Comparison of ENCODE assay signal across 8 mouse cellular contexts in genomic region chr8:3587391-3588257, GRCm38 (mm10). TPM values are rescaled to one million over a fixed set of nuclear protein-coding genes. Genes with fewer than 3 reads are reported as not detected.
DNase-seq lines count a peak whose midpoint lies in the region; ATAC-seq and TF ChIP-seq lines count a peak whose summit lies in the region.

No protein-coding gene starts in this region.

- no peak for TF ChIP-seq EP300 in liver, embryonic 14.5 days (IDR thresholded peaks at IDR 0.05; ENCODE audit: low read depth)

- no peak for TF ChIP-seq POLR2A in thymus, adult 2 months (IDR thresholded peaks at IDR 0.05; ENCODE audit: control insufficient read depth, extremely low read depth, insufficient read depth, low read length, poor library complexity)

- H3K27me3 ChIP-seq in thymus, adult 2 months (ENCODE audit: control insufficient read depth, insufficient read depth, low read length) = peaks cover 10% of the 10 kb centered on the region
- peaks cover 14% of the 10 kb centered on the region for H3K27me3 ChIP-seq in heart, embryonic 14.5 days (ENCODE audit: control insufficient read depth, insufficient read depth, low read length)
- H3K27me3 ChIP-seq in liver, embryonic 14.5 days (ENCODE audit: control insufficient read depth, insufficient read depth, low read length) = no peaks in the 10 kb centered on the region; the same call in 1 of the 2 replicates
- H3K27me3 ChIP-seq in neural tube, embryonic 12.5 days (replicated peaks) = no peaks in the 10 kb centered on the region

- ATAC-seq in heart, embryonic 14.5 days (ENCODE audit: insufficient number of reproducible peaks, insufficient read depth, low FRiP score, low read depth) = 0 out of 2 replicates have a peak, but pooled peaks have one; percentile 18
- peak; percentile 73 for ATAC-seq in liver, embryonic 14.5 days (ENCODE audit: insufficient read depth)
- peak; percentile 78 for ATAC-seq in neural tube, embryonic 12.5 days (ENCODE audit: low FRiP score, low read depth)

- DNase-seq in thymus, adult 2 months = no peak
- DNase-seq in thymus, adult 18-20 months = no peak
- DNase-seq in cerebellum, postnatal 36 days = peak; percentile 71 to 76
- peak; percentile 82 for DNase-seq in kidney, postnatal 10 days
- peak in 1 of 3 experiments; percentile 39 for DNase-seq in liver, embryonic 14.5 days (ENCODE audit: low read depth in 3 of 3, low spot score in 3 of 3)
- DNase-seq in urinary bladder, postnatal 14 days (ENCODE audit: low spot score) = peak; percentile 79

- H3K4me2 ChIP-seq in heart, embryonic 14.5 days (ENCODE audit: low read length) = peak overlapping the region; percentile 99
- H3K4me2 ChIP-seq in liver, embryonic 14.5 days (ENCODE audit: low read depth) = peak overlapping the region; percentile 85
- H3K4me2 ChIP-seq in neural tube, embryonic 12.5 days (replicated peaks) = peak overlapping the region; percentile 90

- no peaks in the 10 kb centered on the region for H3K36me3 ChIP-seq in thymus, adult 2 months (ENCODE audit: control insufficient read depth, insufficient read depth, low read length)
- no peaks in the 10 kb centered on the region for H3K36me3 ChIP-seq in heart, embryonic 14.5 days (ENCODE audit: control insufficient read depth, insufficient read depth, low read length)
- H3K36me3 ChIP-seq in liver, embryonic 14.5 days (replicated peaks; ENCODE audit: control insufficient read depth, insufficient read depth, low read depth) = no peaks in the 10 kb centered on the region
- H3K36me3 ChIP-seq in neural tube, embryonic 12.5 days = no peaks in the 10 kb centered on the region

- H3K9me3 ChIP-seq in heart, embryonic 14.5 days (ENCODE audit: control insufficient read depth, low read length) = no peaks in the 10 kb centered on the region
- H3K9me3 ChIP-seq in liver, embryonic 14.5 days (ENCODE audit: control insufficient read depth, low read length) = no peaks in the 10 kb centered on the region
- H3K9me3 ChIP-seq in neural tube, embryonic 12.5 days = no peaks in the 10 kb centered on the region

- no peak for TF ChIP-seq CTCF in thymus, adult 2 months (IDR thresholded peaks at IDR 0.05; ENCODE audit: borderline replicate concordance, control insufficient read depth, extremely low read depth, insufficient read depth, low read length, poor library complexity)
- TF ChIP-seq CTCF in liver, embryonic 14.5 days (IDR thresholded peaks at IDR 0.05; ENCODE audit: low read depth) = no peak

- WGBS in thymus, adult 2 months = 2% methylated on average over 77 of the region's 77 CpGs
- WGBS in heart, embryonic 14.5 days = under 1% methylated on average over 72 of the region's 77 CpGs
- 1% methylated on average over 76 of the region's 77 CpGs for whole genome bisulfite sequencing in liver, embryonic 14.5 days (ENCODE audit: insufficient replicate concordance)
- under 1% methylated on average over 77 of the region's 77 CpGs for WGBS in neural tube, embryonic 12.5 days

- peak overlapping the region; percentile 43 for H3K4me3 ChIP-seq in thymus, adult 2 months (ENCODE audit: control insufficient read depth, insufficient read depth, low read length)
- peak overlapping the region; percentile 78 to 88 for H3K4me3 ChIP-seq in heart, embryonic 14.5 days (ENCODE audit: control insufficient read depth in 1 of 2, insufficient read depth in 1 of 2, low read depth in 1 of 2, low read length in 2 of 2)
- peak overlapping the region; percentile 61 to 66 for H3K4me3 ChIP-seq in liver, embryonic 14.5 days (ENCODE audit: insufficient read depth in 1 of 2, low read depth in 2 of 2, low read length in 2 of 2)
- H3K4me3 ChIP-seq in neural tube, embryonic 12.5 days = peak overlapping the region; percentile 82

- peak overlapping the region; percentile 79 for H3K9ac ChIP-seq in heart, embryonic 14.5 days (ENCODE audit: low read length)
- peak overlapping the region; percentile 54 for H3K9ac ChIP-seq in liver, embryonic 14.5 days (replicated peaks)
- peak overlapping the region; percentile 82 for H3K9ac ChIP-seq in neural tube, embryonic 12.5 days

- H3K4me1 ChIP-seq in thymus, adult 2 months (replicated peaks; ENCODE audit: control insufficient read depth, insufficient read depth, low read length) = peaks cover 12% of the 10 kb centered on the region; the same call in 1 of the 2 replicates
- H3K4me1 ChIP-seq in heart, embryonic 14.5 days (ENCODE audit: control insufficient read depth in 2 of 2, insufficient read depth in 2 of 2, low read length in 2 of 2) = no peaks in the 10 kb centered on the region; a peak in 1 of 4 replicates
- H3K4me1 ChIP-seq in liver, embryonic 14.5 days (replicated peaks; ENCODE audit: control insufficient read depth in 2 of 2, insufficient read depth in 2 of 2, low read length in 1 of 2) = peaks cover 14% of the 10 kb centered on the region in 2 experiments
- H3K4me1 ChIP-seq in neural tube, embryonic 12.5 days = no peaks in the 10 kb centered on the region

- H3K27ac ChIP-seq in thymus, adult 2 months (ENCODE audit: control insufficient read depth, insufficient read depth, low read length) = no peak overlapping the region
- no peak overlapping the region for H3K27ac ChIP-seq in heart, embryonic 14.5 days (replicated peaks in 1 of 2; ENCODE audit: control insufficient read depth in 1 of 2, insufficient read depth in 1 of 2, low read depth in 2 of 2, low read length in 2 of 2)
- H3K27ac ChIP-seq in liver, embryonic 14.5 days = no peak overlapping the region
- H3K27ac ChIP-seq in neural tube, embryonic 12.5 days = peak overlapping the region; percentile 53; the same call in 1 of the 2 replicates

RNA-seq across cellular contexts. Expression of gene Camsap3, which starts 0.5 kb away (rescaled TPM):
- 2.6 and 2.7 TPM in 2 replicates for polyA plus RNA-seq in thymus, adult 2 months (2012; rRNA removed)
- 1.6 and 2.9 TPM in 2 replicates for polyA plus RNA-seq in heart, embryonic 14.5 days (2014; fragmentation: Nextera tagmentation; extraction: Ambion mirVana)
- 1.8 and 2.2 TPM in 2 replicates for polyA plus RNA-seq in liver, embryonic 14.5 days (2012; rRNA removed)
- polyA plus RNA-seq in liver, embryonic 14.5 days (2014; fragmentation: Nextera tagmentation; extraction: Ambion mirVana) = 1.6 and 1.7 TPM in 2 replicates
- polyA plus RNA-seq in neural tube, embryonic 12.5 days (2016; fragmentation: Nextera tagmentation; extraction: Ambion mirVana) = 22.0 and 28.0 TPM in 2 replicates

RNA-seq across cellular contexts. Expression of gene C330021F23Rik, which starts 19.8 kb away (rescaled TPM):
- polyA plus RNA-seq in thymus, adult 2 months (2012; rRNA removed) = not detected in 2 replicates
- 5.1 and 8.5 TPM in 2 replicates for polyA plus RNA-seq in heart, embryonic 14.5 days (2014; fragmentation: Nextera tagmentation; extraction: Ambion mirVana)
- 2.7 and 3.0 TPM in 2 replicates for polyA plus RNA-seq in liver, embryonic 14.5 days (2012; rRNA removed)
- 2.5 and 4.0 TPM in 2 replicates for polyA plus RNA-seq in liver, embryonic 14.5 days (2014; fragmentation: Nextera tagmentation; extraction: Ambion mirVana)
- polyA plus RNA-seq in neural tube, embryonic 12.5 days (2016; fragmentation: Nextera tagmentation; extraction: Ambion mirVana) = 1.3 and 1.8 TPM in 2 replicates

RNA-seq across cellular contexts. Expression of gene Xab2, which starts 33.5 kb away (rescaled TPM):
- polyA plus RNA-seq in thymus, adult 2 months (2012; rRNA removed) = 128 and 133 TPM in 2 replicates
- 29.0 and 30.9 TPM in 2 replicates for polyA plus RNA-seq in heart, embryonic 14.5 days (2014; fragmentation: Nextera tagmentation; extraction: Ambion mirVana)
- 24.1 and 27.1 TPM in 2 replicates for polyA plus RNA-seq in liver, embryonic 14.5 days (2012; rRNA removed)
- polyA plus RNA-seq in liver, embryonic 14.5 days (2014; fragmentation: Nextera tagmentation; extraction: Ambion mirVana) = 22.2 and 25.9 TPM in 2 replicates
- polyA plus RNA-seq in neural tube, embryonic 12.5 days (2016; fragmentation: Nextera tagmentation; extraction: Ambion mirVana) = 62.3 and 67.2 TPM in 2 replicates

RNA-seq across cellular contexts. Expression of gene Pet100, which starts 33.7 kb away (rescaled TPM):
- 4.7 and 6.9 TPM in 2 replicates for polyA plus RNA-seq in thymus, adult 2 months (2012; rRNA removed)
- 113 and 114 TPM in 2 replicates for polyA plus RNA-seq in heart, embryonic 14.5 days (2014; fragmentation: Nextera tagmentation; extraction: Ambion mirVana)
- polyA plus RNA-seq in liver, embryonic 14.5 days (2012; rRNA removed) = 7.9 and 32.5 TPM in 2 replicates
- polyA plus RNA-seq in liver, embryonic 14.5 days (2014; fragmentation: Nextera tagmentation; extraction: Ambion mirVana) = 113 and 117 TPM in 2 replicates
- 129 and 134 TPM in 2 replicates for polyA plus RNA-seq in neural tube, embryonic 12.5 days (2016; fragmentation: Nextera tagmentation; extraction: Ambion mirVana)

RNA-seq across cellular contexts. Expression of gene Pcp2, which starts 37.7 kb away (rescaled TPM):
- polyA plus RNA-seq in thymus, adult 2 months (2012; rRNA removed) = 0.34 and 0.84 TPM in 2 replicates
- not detected in 2 replicates for polyA plus RNA-seq in heart, embryonic 14.5 days (2014; fragmentation: Nextera tagmentation; extraction: Ambion mirVana)
- polyA plus RNA-seq in liver, embryonic 14.5 days (2012; rRNA removed) = not detected in 2 replicates
- polyA plus RNA-seq in liver, embryonic 14.5 days (2014; fragmentation: Nextera tagmentation; extraction: Ambion mirVana) = 0.19 TPM in 1 of 2 replicates, not detected in the other
- 0.37 and 0.40 TPM in 2 replicates for polyA plus RNA-seq in neural tube, embryonic 12.5 days (2016; fragmentation: Nextera tagmentation; extraction: Ambion mirVana)

Comparison
In these comparisons a context has a peak if more than half of its experiments do, and no peak if none do; other contexts are left out.
1. DNase-seq: peak in cerebellum, postnatal 36 days (2 of 2), kidney, postnatal 10 days (single experiment) and urinary bladder, postnatal 14 days (single experiment); none in thymus, adult 2 months (single experiment) and thymus, adult 18-20 months (0 of 2).
2. ATAC-seq: peak in every context shown above with its lines; median percentile 78 in neural tube, embryonic 12.5 days; 73 in liver, embryonic 14.5 days; 18 in heart, embryonic 14.5 days.
3. Peak in every context shown above with its lines, with median percentiles within 50 percentile points of each other: H3K4me3 ChIP-seq, H3K4me2 ChIP-seq and H3K9ac ChIP-seq.